Mouse (Mus musculus): ENCODE measurements around the gene Prph.
"Not testable (repeated sequence)": the region's sequence is repeated elsewhere in the genome, so short reads cannot be mapped to it uniquely, and the experiment has no call there.

The Prph gene

DNA sequence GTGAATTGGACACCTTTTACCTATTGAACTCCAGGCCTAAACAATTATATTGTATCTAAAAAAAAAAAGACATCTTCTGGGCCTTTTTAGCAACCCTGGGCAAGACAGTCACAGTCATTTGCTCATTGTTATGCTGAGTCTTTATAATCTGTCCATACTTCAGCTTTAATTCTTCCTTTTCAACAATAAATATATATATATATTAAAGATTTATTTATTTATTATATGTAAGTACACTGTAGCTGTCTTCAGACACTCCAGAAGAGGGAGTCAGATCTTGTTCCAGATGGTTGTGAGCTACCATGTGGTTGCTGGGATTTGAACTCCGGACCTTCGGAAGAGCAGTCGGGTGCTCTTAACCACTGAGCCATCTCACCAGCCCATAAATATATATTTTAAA, 21.0 kb downstream of the Prph start:
- DNase-seq = not testable (repeated sequence)

DNA sequence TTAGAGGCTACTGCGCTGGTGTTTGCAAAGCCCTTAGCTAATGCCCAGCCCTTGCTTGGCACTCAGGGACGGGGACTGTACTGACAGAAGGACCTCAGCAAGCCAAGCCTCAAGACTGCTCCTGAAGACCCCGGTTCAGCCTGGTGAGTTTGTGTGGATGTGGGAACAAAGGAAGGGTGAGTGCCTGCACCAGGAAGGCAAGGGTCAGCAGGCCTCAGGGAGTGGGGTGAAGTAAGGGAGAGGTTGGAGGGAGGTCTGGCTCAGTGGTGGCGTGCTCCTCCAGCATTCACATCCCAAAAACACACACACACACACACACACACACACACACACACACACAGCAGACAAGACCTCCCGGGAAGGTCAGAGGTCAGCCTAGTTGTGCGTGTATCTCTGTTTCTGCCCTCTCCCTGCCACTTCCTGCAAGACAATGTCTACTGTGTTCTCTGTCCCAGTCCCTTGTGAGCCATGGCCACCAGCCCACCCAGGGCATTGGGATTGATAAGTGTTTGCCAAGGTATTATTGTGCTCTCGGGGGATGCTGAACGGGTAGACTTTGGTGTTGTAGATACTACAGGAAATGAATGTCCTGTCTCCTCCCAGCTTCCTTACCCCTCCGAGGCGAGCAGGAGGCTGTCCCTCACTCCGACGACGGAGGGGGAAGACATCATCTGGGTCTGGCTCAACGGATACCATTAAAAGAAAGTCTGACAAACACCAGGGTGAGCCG, 23.4 kb downstream of the Prph start:
- no peak for DNase-seq

DNA sequence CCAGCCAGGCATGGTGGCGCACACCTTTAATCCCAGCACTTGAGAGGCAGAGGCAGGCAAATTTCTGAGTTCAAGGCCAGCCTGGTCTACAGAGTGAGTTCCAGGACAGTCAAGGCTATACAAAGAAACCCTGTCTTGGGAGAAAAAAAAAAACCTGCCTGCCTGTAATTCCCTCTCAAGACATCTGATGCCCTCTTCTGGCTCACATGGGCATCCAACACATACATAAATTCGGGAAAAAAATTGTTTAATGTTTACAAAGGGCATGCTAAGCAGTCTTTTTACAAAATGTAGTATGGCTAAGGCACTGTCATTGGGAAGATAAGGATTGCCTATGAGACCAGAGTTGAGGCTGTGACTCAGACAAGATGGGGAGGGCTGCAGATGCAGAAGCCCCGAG, 24.8 kb downstream of the Prph start:
- DNase-seq = no peak

DNA sequence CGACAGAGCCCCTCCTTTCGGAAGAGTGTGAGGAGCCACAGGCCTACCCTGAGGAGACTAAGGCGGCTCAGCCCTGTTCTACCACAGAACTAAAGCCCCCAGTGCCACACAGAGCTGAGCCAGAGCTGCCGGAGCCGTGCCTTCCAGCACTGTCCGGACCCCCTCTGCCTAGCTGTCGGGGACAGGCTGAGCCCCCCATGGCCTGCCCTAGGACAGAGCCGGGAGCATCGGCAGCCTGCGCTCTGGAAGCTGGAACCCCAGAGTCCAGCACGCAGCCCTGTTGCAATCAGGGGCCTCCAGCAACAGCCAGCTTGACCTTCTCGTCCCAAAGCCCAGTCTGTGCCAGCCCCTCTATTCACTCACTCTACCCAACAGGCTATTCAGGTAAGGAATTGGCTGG, 27.3 kb downstream of the Prph start:
- DNase-seq = no peak

DNA sequence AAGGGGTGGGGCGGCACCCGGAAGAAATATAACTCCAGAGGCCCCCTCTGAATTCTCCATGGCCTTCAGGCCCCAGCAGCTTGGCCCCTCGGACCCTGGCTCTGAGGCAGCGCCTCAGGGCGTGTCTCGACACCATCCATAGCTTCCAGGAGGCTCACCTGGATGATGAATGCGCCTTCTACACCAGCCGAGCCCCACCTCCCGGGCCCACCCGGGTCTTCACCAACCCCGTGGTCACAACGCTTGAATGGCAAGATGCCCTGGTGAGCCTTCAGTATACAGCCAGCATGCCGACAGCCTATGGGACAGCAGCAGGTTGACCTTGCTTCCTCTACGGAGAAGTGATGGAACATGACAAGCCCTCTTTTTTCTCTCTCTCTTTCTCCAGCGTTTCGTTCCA, 27.9 kb downstream of the Prph start:
- DNase-seq = no peak

DNA sequence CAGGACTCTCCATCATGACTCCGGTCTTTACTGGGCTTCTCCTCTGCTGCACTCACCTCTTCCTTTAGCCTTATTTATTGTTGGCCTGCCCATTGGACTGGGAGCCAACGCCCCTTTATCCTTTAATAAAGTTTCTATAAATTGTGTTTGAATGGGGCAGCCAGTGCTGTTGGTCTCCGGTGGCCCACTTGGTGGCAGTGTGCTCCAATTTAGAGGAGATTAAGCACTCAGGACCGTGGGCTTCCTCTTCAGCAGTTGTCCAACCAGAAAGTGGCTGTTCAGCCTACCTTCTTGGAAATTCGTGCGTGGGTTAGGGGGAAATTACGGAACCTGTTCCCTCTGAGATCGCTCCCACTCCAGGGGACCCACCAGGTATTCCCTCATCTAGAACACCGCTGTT, 28.3 kb downstream of the Prph start:
- peak; percentile 73 for DNase-seq

DNA sequence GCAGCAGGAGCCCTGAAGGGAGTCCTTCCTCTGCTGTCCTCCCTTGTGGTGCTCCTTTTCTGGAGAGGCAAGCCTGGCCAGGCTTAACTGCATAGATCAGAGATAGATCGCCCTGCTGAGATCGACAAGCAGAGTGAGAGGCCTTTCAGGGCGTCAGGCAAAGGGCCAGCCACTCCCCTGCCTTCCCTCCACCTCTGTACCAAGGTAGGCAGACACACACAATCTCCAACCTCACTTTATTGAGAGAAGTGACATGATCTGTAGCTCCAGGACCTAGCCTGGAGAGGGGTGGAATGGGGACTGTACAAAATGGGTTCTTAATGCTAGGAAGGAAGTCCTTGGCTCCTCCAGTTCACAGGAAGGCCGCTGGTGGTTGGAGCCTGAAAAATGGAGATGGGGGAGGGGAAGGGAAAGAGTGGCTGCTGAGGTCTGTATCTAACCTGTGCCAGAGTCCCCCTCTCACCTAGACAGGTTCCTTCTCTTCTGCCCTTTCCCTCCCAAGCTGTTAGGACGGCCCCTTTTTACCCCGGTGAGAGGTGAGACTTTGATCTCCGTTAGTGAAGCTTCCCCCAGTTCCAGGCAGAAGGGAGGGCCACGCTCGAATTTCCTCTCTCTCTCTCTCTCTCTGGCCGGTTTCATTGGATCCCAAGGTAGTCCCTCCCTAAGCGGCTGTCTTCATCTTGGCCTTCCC, 29.0 kb downstream of the Prph start:
- DNase-seq = no peak

DNA sequence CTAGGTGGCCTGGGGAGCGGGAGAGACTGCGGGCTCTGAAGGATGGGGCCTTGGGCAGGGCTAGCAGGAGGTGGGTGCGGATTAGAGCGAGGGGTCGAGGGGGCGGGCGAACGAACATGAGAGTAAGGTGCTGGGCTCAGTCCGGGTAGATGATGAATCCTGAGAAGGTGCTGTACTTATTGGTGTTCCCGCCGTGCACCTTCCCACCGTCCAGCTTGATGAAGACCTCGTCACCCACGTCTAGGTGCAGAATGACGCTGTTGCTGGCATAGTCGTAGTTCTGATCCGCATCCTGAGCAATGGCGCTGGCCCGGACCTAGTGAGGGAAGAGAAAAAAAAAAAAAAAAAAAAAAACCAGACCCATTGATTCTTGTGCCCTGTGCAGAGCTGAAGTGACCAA, 29.6 kb downstream of the Prph start:
- DNase-seq = no peak

DNA sequence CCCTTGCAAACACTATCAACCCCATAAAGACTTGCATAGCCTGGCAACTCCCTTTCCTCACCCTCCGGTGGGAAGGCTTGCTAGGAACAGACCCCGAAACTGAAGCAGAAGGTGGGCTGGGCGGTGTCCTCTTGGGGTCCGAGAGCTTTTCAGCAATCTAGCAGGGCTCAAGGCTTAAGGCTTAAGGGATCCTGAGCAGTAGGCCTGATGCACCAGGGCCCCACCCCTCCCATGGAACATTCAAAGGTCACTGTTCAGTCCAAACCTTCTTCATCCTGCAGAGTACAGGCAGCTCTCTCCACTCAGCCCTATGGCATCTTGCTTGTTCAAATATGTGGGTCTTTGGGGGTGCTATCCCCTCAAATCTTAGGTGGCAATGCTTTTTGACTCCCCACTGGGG, 31.0 kb downstream of the Prph start:
- DNase-seq = no peak

DNA sequence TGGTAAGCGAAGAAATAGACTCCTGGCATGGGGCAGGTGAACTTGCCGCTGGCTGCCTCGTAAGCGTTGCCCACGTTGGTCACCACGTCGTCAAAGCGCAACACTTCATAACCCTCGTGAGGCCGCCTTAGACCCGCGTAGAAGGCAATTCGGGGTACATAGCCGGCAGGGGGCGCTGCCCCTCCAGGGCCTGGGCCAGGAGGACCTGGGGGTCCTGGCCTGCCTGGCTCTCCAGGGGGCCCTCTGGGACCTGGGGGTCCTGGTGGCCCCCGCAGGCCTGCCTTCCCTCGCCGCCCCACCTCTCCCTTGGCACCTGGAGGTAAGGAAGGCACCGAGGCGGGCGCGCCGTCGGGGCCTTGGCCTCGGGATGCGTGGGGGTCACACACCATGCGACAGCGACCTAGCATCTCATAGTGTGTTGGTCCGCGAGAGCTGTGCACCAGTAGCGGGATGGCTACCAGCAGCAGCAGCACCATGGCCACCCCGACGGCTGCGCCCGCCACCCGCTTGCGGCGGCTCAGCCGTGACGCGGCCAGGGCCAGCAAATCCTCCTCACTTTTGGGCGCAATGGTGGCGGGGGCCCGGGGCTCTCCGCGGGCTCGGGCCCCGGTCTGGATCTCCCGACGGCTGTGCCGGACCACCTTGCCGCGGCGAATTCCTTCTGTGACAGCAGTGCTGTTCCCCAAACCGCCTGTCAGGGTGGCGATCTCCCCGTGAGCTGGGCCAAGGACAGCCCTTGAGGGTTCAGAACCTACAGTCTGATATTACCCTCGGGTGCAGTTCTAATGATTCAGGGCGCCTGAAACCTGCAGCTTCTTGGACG, 32.5 kb downstream of the Prph start, which contains the start of gene C1ql4:
C1ql4 (minus strand) TSS at position 565 of the 823 bp plus-strand sequence.
- no peak for DNase-seq

DNA sequence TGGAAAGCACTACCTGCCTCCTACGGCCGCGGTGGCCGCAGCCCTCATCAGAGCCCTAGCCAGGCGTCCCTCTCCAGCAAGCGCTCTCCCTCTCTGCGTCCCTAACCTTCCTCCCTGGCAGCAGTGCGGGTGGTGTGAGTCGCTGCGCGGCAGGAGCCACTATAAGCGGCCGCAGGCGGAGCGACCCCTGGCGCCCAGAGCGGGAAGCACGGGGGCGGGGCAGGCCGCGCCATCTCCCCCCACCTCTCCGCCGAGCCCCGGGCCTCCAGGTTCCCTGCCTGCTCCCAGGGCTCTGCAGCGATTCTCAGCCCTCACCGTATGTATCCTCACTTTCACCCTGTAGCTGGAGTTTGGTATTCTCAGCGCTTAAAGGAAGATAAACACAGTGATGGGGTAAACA, 33.3 kb downstream of the Prph start:
- peak; percentile 78 for DNase-seq

DNA sequence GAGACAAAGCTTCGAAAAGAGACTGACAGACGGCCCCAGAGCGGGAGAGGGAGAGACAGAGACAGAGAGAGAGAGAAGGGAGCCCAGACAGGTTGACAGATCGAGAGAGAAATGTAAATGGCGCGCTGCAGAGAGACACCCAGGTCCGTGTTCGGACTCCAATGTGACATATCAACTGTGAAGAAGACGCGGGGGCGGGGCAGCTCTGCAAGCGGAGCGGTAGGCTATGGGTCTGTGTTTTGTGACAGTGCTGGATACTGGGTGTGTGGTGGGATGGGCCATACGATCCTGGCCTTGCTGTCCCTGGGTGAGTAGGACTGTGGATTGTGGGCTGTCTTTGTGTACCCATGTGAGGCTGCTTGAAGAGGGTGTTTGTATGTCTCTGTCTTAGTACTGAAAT, 34.1 kb downstream of the Prph start:
- DNase-seq = no peak

DNA sequence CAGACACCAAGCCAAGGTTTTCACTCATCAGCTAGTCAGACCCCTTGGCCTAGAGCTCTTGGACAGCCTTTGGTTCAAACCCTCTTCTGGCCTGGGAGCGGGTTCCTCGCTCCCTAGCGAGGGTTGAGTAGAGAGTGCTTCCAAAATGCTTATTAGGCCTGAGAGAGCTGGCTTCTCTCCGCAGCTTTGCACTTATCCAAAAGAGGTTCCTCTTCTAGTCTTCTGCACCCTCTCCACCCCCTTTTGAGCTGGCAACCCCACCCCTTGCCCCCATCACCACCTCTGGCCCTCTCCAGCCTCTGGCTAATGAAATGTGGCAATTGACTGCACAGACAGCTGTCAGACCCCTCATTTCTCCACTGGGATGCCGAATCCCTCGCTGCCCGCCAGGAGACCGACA, 37.9 kb downstream of the Prph start, which contains the start of gene Dnajc22:
Dnajc22 (plus strand) TSS at position 301 of the 400 bp plus-strand sequence.
- DNase-seq = no peak

DNA sequence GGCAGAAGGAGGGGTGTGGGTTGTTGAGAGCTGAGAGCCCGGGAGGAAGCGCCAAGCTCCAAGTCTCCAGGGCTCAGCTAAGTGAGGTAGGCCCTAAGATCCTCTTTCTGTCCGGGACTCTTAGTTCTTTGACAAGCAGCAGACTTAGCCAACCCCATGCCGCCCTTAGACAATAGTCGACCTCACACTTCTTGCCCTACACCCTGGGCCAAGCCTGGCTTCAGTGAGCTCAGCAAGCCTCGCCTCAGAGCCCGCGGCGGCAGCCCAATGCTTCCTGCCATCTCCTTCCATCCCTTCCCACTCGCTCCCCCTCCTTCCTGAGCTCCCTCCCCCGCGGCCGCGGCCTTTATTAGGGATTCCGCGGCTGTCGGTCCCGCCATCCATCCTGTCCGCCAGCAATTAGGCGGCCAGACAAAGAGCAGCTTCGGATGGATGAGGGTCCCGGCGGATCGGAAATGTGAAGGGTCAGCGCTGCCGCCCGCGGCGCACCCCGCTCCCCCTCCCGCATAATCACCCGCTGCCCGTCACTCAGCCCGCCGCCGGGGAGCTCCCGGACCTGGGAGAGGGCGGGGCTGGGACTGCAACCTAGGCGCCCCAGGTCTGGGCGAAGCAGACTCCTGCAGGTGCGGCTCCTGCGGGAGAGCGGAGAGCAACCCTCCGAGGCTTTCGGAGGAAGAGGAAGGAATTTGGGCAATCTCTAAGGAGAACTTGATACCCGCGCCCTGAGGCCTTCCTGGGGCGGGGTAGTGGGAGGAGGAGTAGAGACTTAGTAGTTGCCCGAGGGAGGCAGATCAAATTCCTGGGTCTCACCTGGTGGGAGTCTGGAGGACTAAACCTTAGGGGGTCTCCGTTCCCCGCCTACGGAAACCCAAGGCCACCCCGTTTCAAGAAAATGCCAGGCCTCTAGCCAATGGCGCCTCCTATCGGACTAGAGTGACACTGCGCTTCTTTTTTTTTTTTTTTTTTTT, 38.6 kb downstream of the Prph start:
- DNase-seq = peak; percentile 61

DNA sequence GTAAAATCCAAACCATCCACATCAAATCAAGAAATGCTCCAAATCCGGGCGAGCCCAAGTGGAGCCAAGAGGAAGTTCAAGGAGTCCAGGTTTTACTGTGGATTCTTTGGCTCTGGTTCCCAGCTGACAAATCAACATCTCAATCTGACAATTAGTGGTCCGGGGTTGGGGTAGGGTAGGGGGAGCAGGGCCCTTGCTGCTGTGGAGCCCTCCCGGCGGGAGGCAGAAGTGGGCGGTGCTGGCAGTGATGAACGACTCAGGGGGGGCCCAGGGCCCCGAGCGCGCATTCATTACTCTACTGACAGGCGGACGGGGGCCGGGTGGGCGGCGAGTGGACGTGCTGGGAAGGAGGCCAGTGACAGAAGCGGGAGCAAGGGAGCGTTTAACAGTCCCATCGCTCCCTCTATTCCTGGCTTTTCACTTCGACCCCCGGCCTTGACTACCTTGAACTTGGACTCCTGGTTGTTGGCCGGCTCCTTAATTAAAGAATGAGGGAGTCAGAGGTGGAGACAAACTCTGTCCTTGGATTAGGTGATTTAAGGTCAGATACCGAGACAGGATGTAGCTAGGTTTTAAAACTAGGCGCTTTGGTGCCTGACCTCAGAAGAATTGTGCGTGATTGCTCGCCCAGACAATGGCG, 39.8 kb downstream of the Prph start:
- no peak for DNase-seq

DNA sequence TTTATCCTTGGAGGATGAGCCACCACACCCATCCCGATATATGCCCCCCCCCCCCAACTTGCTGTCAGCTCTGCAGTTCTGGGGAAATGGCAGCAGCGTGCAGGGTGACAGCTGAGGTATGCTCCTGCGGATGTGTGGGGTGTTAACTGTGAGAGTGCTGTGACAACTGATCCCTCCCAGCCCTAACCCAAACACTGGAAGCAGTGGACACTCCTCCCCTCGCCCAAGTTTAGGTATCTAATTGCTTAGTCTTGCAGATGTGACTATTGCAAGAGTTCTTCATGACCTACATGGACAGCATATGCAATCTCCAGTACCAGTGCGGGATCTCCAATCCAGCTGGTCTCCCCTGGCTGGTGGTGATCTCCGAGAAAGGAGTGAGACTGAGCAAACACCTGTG, 40.4 kb downstream of the Prph start:
- DNase-seq = no peak

DNA sequence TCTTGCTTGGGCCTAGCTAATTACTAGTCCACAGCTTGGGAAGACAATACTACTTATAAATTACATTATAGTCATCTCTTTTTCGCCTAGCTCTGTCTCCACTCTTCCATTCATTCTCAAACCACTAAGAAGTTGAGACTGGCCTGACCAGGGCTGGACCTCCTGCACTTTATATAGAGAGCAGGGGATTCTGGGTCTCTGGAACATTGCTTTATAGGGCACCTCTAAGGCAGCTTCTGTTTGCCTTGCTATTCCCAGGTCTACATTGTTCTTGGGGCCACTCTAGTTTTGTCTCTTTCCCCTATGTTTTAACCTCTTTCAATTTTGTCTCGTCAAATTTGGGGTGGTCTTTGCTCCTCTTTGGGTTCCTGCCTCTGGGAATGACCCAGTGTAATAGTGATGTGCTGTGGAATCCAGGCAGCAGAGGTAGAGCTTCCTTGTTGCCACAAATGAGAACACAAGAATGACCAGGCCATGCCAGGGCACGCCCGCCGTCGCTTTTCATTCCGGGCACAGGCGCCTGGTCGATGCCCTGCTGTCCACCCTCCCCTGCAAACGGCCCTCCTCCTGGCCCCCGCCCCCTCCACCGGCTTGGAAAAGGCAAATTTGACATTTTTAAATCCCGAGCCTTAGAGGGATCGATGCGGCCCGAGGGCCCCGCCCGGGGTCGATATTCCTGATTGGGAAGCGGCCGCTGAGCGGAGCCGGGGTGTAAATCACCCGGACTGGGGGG, 41.3 kb downstream of the Prph start:
- DNase-seq = no peak

DNA sequence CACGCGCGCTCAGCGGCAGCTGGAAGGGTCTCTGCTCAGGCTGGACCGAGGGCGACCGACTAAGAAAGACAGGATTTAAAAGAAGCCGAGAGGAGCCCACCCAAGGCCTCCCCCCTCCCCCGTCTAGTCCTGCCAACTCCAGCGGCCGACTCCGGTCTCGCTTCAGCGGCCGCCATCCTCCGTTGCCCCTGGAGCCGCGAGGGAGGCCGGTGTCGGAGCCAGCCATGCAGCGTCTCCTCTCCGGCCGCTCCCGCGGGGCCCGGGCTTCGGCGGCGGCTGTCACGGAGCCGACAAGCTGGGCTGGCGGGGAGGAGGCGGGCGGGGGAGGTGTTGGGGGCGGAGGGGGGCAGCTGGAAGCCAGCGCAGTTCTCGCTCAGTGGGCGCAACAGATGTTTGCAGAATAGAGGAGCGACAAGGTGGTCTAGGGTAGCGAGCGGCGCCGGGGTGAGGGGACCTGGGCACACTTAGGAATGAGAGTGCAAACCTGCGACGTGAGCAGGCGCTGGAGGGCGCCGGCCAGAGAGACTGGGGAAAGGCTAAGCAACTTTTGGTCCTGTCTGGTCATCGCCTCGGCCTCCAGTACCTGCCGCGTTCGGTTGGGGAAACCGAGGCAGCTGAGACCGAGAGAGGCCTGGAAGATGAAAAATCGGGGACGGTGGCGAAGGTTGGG, 42.0 kb downstream of the Prph start:
- no peak for DNase-seq

DNA sequence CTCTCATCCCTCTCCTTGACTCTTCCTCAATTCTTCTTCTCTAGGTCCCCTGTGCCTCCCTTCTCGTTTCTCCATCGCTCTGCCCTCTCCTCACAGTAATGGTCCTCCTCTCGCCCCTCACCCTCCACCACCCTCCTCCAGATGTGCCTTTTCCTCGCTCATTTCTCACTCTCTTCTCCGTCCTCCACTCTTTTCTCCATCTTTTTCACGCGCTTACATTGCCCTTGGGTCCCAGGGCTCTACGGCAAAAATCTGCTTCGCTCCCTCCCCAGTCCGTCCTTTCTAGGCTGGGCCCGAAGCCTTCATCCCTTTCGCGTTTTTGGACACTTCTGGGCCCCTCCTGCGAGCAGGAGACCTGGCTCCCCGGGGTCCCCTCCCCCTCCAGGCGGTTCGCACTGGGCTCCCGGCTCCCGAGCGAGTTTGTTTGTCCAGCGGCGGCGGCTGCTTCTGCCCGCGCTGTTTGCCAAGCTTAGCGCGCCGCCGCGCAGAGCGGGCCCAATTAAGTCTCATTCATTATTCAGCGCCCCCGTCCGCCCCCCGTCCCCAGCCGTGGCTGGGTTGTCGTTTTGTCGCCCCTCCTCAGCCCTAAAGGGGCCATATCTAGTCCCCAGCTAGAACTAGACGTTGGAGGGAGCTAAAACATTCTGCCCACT, 43.0 kb downstream of the Prph start:
- peak; percentile 49 for DNase-seq

DNA sequence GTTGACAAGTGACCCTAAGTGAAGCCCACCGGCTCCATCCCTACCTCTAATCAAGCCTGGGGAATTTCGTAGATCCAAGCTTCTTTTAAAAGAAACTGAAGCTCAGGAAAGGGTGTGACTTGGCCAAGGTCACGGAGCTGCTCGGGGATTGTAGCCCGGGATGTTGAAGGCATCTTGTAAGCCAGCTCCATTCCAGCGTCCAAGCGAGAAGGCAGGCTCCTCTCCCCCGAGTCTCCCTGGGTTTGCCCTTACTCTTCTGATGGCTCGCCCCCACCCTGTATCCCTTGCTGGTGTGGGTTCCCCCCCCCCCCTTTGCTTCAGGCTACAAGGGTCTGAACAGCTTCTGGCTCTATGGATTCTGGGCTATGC, 43.5 kb downstream of the Prph start:
- DNase-seq = no peak
